In genomic region chr2:31024618-31025370, GRCm38 (mm10) we compare ENCODE assay signal across 9 mouse cellular contexts. TPM values are rescaled to one million over a fixed set of nuclear protein-coding genes. Genes with fewer than 3 reads are reported as not detected.
DNase-seq lines count a peak whose midpoint lies in the region; ATAC-seq and TF ChIP-seq lines count a peak whose summit lies in the region.
"Had no signal": no experiment of that assay in that cellular context is flagged by ENCODE, and none has a peak within 500 bp of the region (broad histone marks: within the 10 kb centered on the region; RNA-seq: fewer than 3 reads in every experiment).

No protein-coding gene starts in this region.

- H3K27me3 ChIP-seq in E14TG2a.4 (ENCODE audit: insufficient read depth, low read length), result no peaks in the 10 kb centered on the region
- H3K27me3 ChIP-seq in heart, embryonic 13.5 days (replicated peaks), result no peaks in the 10 kb centered on the region
- no peaks in the 10 kb centered on the region for H3K27me3 ChIP-seq in lung, embryonic 14.5 days (ENCODE audit: insufficient read depth, low read length)
- H3K27me3 ChIP-seq: limb, embryonic 15.5 days had no signal

- 25% methylated on average over 5 of the region's 5 CpGs for WGBS in heart, embryonic 13.5 days
- WGBS in lung, embryonic 14.5 days, result 25% methylated on average over 5 of the region's 5 CpGs

- no peak overlapping the region for H3K4me2 ChIP-seq in heart, embryonic 13.5 days
- no peak overlapping the region for H3K4me2 ChIP-seq in lung, embryonic 14.5 days
- H3K4me2 ChIP-seq: limb, embryonic 15.5 days had no signal

- H3K36me3 ChIP-seq in E14TG2a.4 (ENCODE audit: insufficient read depth, low read length), result peaks cover 38% of the 10 kb centered on the region
- H3K36me3 ChIP-seq in heart, embryonic 13.5 days, result peaks cover 57% of the 10 kb centered on the region
- H3K36me3 ChIP-seq in lung, embryonic 14.5 days (ENCODE audit: insufficient read depth), result peaks cover 12% of the 10 kb centered on the region; the same call in 1 of the 2 replicates

- peak; percentile 82 for DNase-seq in ZHBTc4 (ENCODE audit: low read depth, low spot score)
- peak; percentile 60 to 79 for DNase-seq in cerebellum, postnatal 36 days
- peak; percentile 33 to 79 for DNase-seq in layer of hippocampus, adult 18-20 months (ENCODE audit: low spot score in 2 of 2)
- peak; percentile 87 for DNase-seq in lung, embryonic 14.5 days
- DNase-seq in retina, adult 2 months (ENCODE audit: low read depth, low spot score), result peak; percentile 22
- peak; percentile 42 for DNase-seq in urinary bladder, postnatal 36 days (ENCODE audit: low spot score in 2 of 2)

- H3K4me1 ChIP-seq in E14TG2a.4 (replicated peaks; ENCODE audit: low read depth, low read length), result peaks cover 63% of the 10 kb centered on the region
- peaks cover 24% of the 10 kb centered on the region for H3K4me1 ChIP-seq in heart, embryonic 13.5 days
- no peaks in the 10 kb centered on the region for H3K4me1 ChIP-seq in lung, embryonic 14.5 days (ENCODE audit: insufficient read depth)
- H3K4me1 ChIP-seq: limb, embryonic 15.5 days had no signal

- no peaks in the 10 kb centered on the region for H3K9me3 ChIP-seq in E14TG2a.4 (ENCODE audit: low read length)
- no peaks in the 10 kb centered on the region for H3K9me3 ChIP-seq in heart, embryonic 13.5 days
- no peaks in the 10 kb centered on the region for H3K9me3 ChIP-seq in lung, embryonic 14.5 days (ENCODE audit: low read depth, low read length)
- H3K9me3 ChIP-seq: limb, embryonic 15.5 days had no signal

- no peak overlapping the region for H3K9ac ChIP-seq in heart, embryonic 13.5 days
- H3K9ac ChIP-seq in lung, embryonic 14.5 days, result no peak overlapping the region
- H3K9ac ChIP-seq: limb, embryonic 15.5 days had no signal

- ATAC-seq in heart, embryonic 13.5 days (ENCODE audit: extremely low read depth, insufficient number of reproducible peaks, low FRiP score, low TSS enrichment), result no peak
- ATAC-seq in lung, embryonic 14.5 days (ENCODE audit: insufficient read depth), result peak; percentile 28; the same call in 1 of the 2 replicates

- peak; percentile 99 for TF ChIP-seq CTCF in E14TG2a.4 (conservative IDR thresholded peaks at IDR 0.05; ENCODE audit: low read length)
- peak; percentile 97 for TF ChIP-seq CTCF in lung, embryonic 14.5 days (IDR thresholded peaks at IDR 0.05; ENCODE audit: low read depth)

- H3K27ac ChIP-seq in heart, embryonic 13.5 days (replicated peaks), result peak overlapping the region; percentile 67
- no peak overlapping the region for H3K27ac ChIP-seq in lung, embryonic 14.5 days (ENCODE audit: low read depth)
- H3K27ac ChIP-seq: limb, embryonic 15.5 days had no signal

- no peak overlapping the region for H3K4me3 ChIP-seq in E14TG2a.4 (replicated peaks; ENCODE audit: low read length)
- no peak overlapping the region for H3K4me3 ChIP-seq in heart, embryonic 13.5 days
- H3K4me3 ChIP-seq in lung, embryonic 14.5 days (ENCODE audit: low read depth, low read length), result no peak overlapping the region
- H3K4me3 ChIP-seq: limb, embryonic 15.5 days had no signal

RNA-seq across cellular contexts. Expression of gene Usp20, which starts 42.7 kb away (rescaled TPM):
- polyA plus RNA-seq in heart, embryonic 13.5 days (2015; fragmentation: Nextera tagmentation; extraction: Ambion mirVana), result 33.0 and 39.3 TPM in 2 replicates
- 10 to 100 TPM; 86.5 to 90.9 TPM for total RNA-seq in layer of hippocampus, adult 18-20 months (2021)
- polyA plus RNA-seq in lung, embryonic 14.5 days (2014; fragmentation: Nextera tagmentation; extraction: Ambion mirVana), result 11.1 and 12.4 TPM in 2 replicates

RNA-seq across cellular contexts. Expression of gene BC005624, which starts 42.8 kb away (rescaled TPM):
- polyA plus RNA-seq in heart, embryonic 13.5 days (2015; fragmentation: Nextera tagmentation; extraction: Ambion mirVana), result 32.8 and 36.9 TPM in 2 replicates
- 10 to 100 TPM; 68.0 to 68.2 TPM for total RNA-seq in layer of hippocampus, adult 18-20 months (2021)
- polyA plus RNA-seq in lung, embryonic 14.5 days (2014; fragmentation: Nextera tagmentation; extraction: Ambion mirVana), result 50.0 and 51.3 TPM in 2 replicates

RNA-seq across cellular contexts. Expression of gene Tor1a, which starts 57.1 kb away (rescaled TPM):
- polyA plus RNA-seq in heart, embryonic 13.5 days (2015; fragmentation: Nextera tagmentation; extraction: Ambion mirVana), result 54.9 and 55.1 TPM in 2 replicates
- total RNA-seq in layer of hippocampus, adult 18-20 months (2021), result 10 to 100 TPM; 49.5 to 51.4 TPM
- 66.4 and 71.6 TPM in 2 replicates for polyA plus RNA-seq in lung, embryonic 14.5 days (2014; fragmentation: Nextera tagmentation; extraction: Ambion mirVana)

Comparison
In these comparisons a context has a peak if more than half of its experiments do, and no peak if none do; other contexts are left out.
1. DNase-seq: peak in every context shown above with its lines; median percentile 87 in lung, embryonic 14.5 days; 82 in ZHBTc4; 70 in cerebellum, postnatal 36 days; 56 in layer of hippocampus, adult 18-20 months; 42 in urinary bladder, postnatal 36 days; 22 in retina, adult 2 months.